Comparison of ENCODE assay signal across 8 mouse cellular contexts in genomic region chr16:10991737-10992089, GRCm38 (mm10).
DNase-seq lines count a peak whose midpoint lies in the region; ATAC-seq and TF ChIP-seq lines count a peak whose summit lies in the region.

No protein-coding gene starts in this region.

- no peaks in the 10 kb centered on the region for H3K27me3 ChIP-seq in lung, postnatal 0 days (replicated peaks; ENCODE audit: insufficient read depth, low read length)
- no peaks in the 10 kb centered on the region for H3K27me3 ChIP-seq in forebrain, embryonic 11.5 days (ENCODE audit: control insufficient read depth, insufficient read depth, low read length)
- no peaks in the 10 kb centered on the region for H3K27me3 ChIP-seq in liver, embryonic 11.5 days (replicated peaks; ENCODE audit: control insufficient read depth, insufficient read depth, low read length)
- no peaks in the 10 kb centered on the region for H3K27me3 ChIP-seq in stomach, embryonic 15.5 days (replicated peaks)

- ATAC-seq in lung, postnatal 0 days: 0 out of 2 replicates have a peak, but pooled peaks have one; percentile 0
- ATAC-seq in forebrain, embryonic 11.5 days (replicated peaks; ENCODE audit: low FRiP score): no peak
- ATAC-seq in liver, embryonic 11.5 days (replicated peaks; ENCODE audit: low FRiP score): no peak
- ATAC-seq in stomach, embryonic 15.5 days (ENCODE audit: insufficient read depth, low FRiP score, low read depth): no peak

- H3K4me3 ChIP-seq in lung, postnatal 0 days (ENCODE audit: low read depth, low read length): peak overlapping the region; percentile 91
- peak overlapping the region; percentile 70 for H3K4me3 ChIP-seq in forebrain, embryonic 11.5 days (ENCODE audit: low read depth, low read length)
- H3K4me3 ChIP-seq in liver, embryonic 11.5 days (ENCODE audit: low read depth, low read length): peak overlapping the region; percentile 83
- peak overlapping the region; percentile 67 for H3K4me3 ChIP-seq in stomach, embryonic 15.5 days (replicated peaks)

- peak; percentile 50 for DNase-seq in lung, postnatal 0 days (ENCODE audit: low spot score)
- no peak for DNase-seq in lung, adult 18-20 months
- DNase-seq in forebrain, embryonic 11.5 days (ENCODE audit: low spot score): no peak
- no peak for DNase-seq in liver, embryonic 11.5 days (ENCODE audit: low spot score)
- DNase-seq in adrenal gland, adult 2 months: no peak
- DNase-seq in urinary bladder, postnatal 14 days (ENCODE audit: low spot score): no peak
- no peak for DNase-seq in lung, postnatal 36 days

- 37% methylated on average over 5 of the region's 5 CpGs for WGBS in lung, postnatal 0 days
- WGBS in forebrain, embryonic 11.5 days: 59% methylated on average over 5 of the region's 5 CpGs
- 34% methylated on average over 5 of the region's 5 CpGs for WGBS in liver, embryonic 11.5 days
- WGBS in stomach, embryonic 15.5 days: 32% methylated on average over 5 of the region's 5 CpGs

- peaks cover 14% of the 10 kb centered on the region; the same call in 1 of the 2 replicates for H3K4me1 ChIP-seq in lung, postnatal 0 days (ENCODE audit: insufficient read depth, low read depth, low read length)
- H3K4me1 ChIP-seq in forebrain, embryonic 11.5 days (replicated peaks; ENCODE audit: control insufficient read depth, insufficient read depth, low read length): peaks cover 2% of the 10 kb centered on the region; the same call in 1 of the 2 replicates
- peaks cover 15% of the 10 kb centered on the region for H3K4me1 ChIP-seq in liver, embryonic 11.5 days (replicated peaks; ENCODE audit: control insufficient read depth, insufficient read depth, low read length)
- peaks cover 14% of the 10 kb centered on the region for H3K4me1 ChIP-seq in stomach, embryonic 15.5 days

- H3K9me3 ChIP-seq in lung, postnatal 0 days (ENCODE audit: low read length): no peaks in the 10 kb centered on the region
- H3K9me3 ChIP-seq in forebrain, embryonic 11.5 days (ENCODE audit: control insufficient read depth, low read length): peaks cover 6% of the 10 kb centered on the region; the same call in 1 of the 2 replicates
- H3K9me3 ChIP-seq in liver, embryonic 11.5 days (ENCODE audit: control insufficient read depth, low read length): no peaks in the 10 kb centered on the region
- no peaks in the 10 kb centered on the region for H3K9me3 ChIP-seq in stomach, embryonic 15.5 days

- peak overlapping the region; percentile 96 for H3K27ac ChIP-seq in lung, postnatal 0 days (ENCODE audit: low read length)
- no peak overlapping the region for H3K27ac ChIP-seq in forebrain, embryonic 11.5 days (ENCODE audit: low read depth, low read length)
- H3K27ac ChIP-seq in liver, embryonic 11.5 days (ENCODE audit: low read depth, low read length): peak overlapping the region; percentile 70; the same call in 1 of the 2 replicates
- peak overlapping the region; percentile 89 for H3K27ac ChIP-seq in stomach, embryonic 15.5 days

- peak overlapping the region; percentile 82 for H3K4me2 ChIP-seq in lung, postnatal 0 days (replicated peaks; ENCODE audit: low read depth, low read length)
- peak overlapping the region; percentile 82 for H3K4me2 ChIP-seq in forebrain, embryonic 11.5 days (ENCODE audit: low read depth, low read length, severe bottlenecking)
- peak overlapping the region; percentile 97 for H3K4me2 ChIP-seq in liver, embryonic 11.5 days
- peak overlapping the region; percentile 59 for H3K4me2 ChIP-seq in stomach, embryonic 15.5 days

- TF ChIP-seq EP300 in lung, postnatal 0 days (IDR thresholded peaks at IDR 0.05): no peak

- H3K36me3 ChIP-seq in lung, postnatal 0 days (ENCODE audit: insufficient read depth, low read length): no peaks in the 10 kb centered on the region
- H3K36me3 ChIP-seq in forebrain, embryonic 11.5 days (ENCODE audit: control insufficient read depth, insufficient read depth, low read length): no peaks in the 10 kb centered on the region
- no peaks in the 10 kb centered on the region; the same call in 1 of the 2 replicates for H3K36me3 ChIP-seq in liver, embryonic 11.5 days (ENCODE audit: control insufficient read depth, insufficient read depth, low read length)
- no peaks in the 10 kb centered on the region; the same call in 1 of the 2 replicates for H3K36me3 ChIP-seq in stomach, embryonic 15.5 days

- TF ChIP-seq CTCF in lung, postnatal 0 days (IDR thresholded peaks at IDR 0.05): peak; percentile 45

- H3K9ac ChIP-seq in lung, postnatal 0 days (replicated peaks; ENCODE audit: low read depth): peak overlapping the region; percentile 93
- H3K9ac ChIP-seq in forebrain, embryonic 11.5 days (ENCODE audit: low read length): peak overlapping the region; percentile 70; the same call in 1 of the 2 replicates
- peak overlapping the region; percentile 85 for H3K9ac ChIP-seq in liver, embryonic 11.5 days (ENCODE audit: low read depth, low read length)
- H3K9ac ChIP-seq in stomach, embryonic 15.5 days: peak overlapping the region; percentile 48; the same call in 1 of the 2 replicates
